ENCODE assay signal across 14 mouse cellular contexts in the genomic region with DNA sequence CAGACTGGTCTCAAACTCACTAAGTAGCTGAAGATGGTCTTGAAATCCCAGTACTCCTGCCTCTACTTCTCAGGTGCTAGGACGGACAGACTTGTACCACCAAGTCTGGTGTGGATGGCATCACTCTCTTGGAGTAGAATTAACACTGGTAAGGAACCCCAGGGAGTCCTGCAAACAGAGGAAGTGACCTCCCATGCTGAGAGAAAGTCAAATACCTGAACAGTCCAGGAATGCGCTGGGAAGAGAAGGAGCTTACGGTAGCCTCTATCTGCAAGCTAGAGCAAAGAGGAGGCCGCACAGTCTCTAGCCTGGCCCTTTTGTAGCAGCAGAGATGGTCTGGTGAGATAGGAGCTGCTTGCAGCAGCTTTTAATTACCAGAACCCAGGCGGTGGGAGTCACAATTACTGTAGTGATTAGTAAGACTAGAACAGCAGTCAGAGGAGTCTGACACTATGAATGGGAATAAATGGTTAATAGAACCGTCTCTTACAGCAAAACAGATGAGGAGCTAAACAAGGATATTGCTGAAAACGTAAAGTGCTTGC.
"Had no signal": no experiment of that assay in that cellular context is flagged by ENCODE, and none has a peak within 500 bp of the region (broad histone marks: within the 10 kb centered on the region; RNA-seq: fewer than 3 reads in every experiment).

No protein-coding gene starts in this region.

- H3K4me3 ChIP-seq: kidney, embryonic 15.5 days; left cerebral cortex, adult 2 months; limb, embryonic 15.5 days; liver, embryonic 12.5 days; lung, embryonic 15.5 days; midbrain, embryonic 13.5 days; myocyte; neural tube, embryonic 15.5 days had no signal

- H3K9me3 ChIP-seq: kidney, embryonic 15.5 days; limb, embryonic 15.5 days; liver, embryonic 12.5 days; lung, embryonic 15.5 days; midbrain, embryonic 13.5 days; neural tube, embryonic 15.5 days had no signal

- H3K36me3 ChIP-seq: kidney, embryonic 15.5 days; limb, embryonic 15.5 days; liver, embryonic 12.5 days; lung, embryonic 15.5 days; midbrain, embryonic 13.5 days; neural tube, embryonic 15.5 days had no signal

- H3K27ac ChIP-seq: kidney, embryonic 15.5 days; left cerebral cortex, adult 2 months; limb, embryonic 15.5 days; liver, embryonic 12.5 days; lung, embryonic 15.5 days; midbrain, embryonic 13.5 days; neural tube, embryonic 15.5 days; stomach, postnatal 0 days had no signal

- H3K9ac ChIP-seq: kidney, embryonic 15.5 days; limb, embryonic 15.5 days; liver, embryonic 12.5 days; lung, embryonic 15.5 days; midbrain, embryonic 13.5 days; neural tube, embryonic 15.5 days had no signal

- ATAC-seq: liver, embryonic 12.5 days; midbrain, embryonic 13.5 days had no signal

- DNase-seq: kidney, adult 2 months; kidney, postnatal 14 days; right cerebral cortex, adult 18-20 months; right cerebral cortex, postnatal 25 days; thymus, postnatal 14 days had no signal

- H3K27me3 ChIP-seq: kidney, embryonic 15.5 days; limb, embryonic 15.5 days; lung, embryonic 15.5 days; midbrain, embryonic 13.5 days; neural tube, embryonic 15.5 days had no signal

- H3K4me2 ChIP-seq: kidney, embryonic 15.5 days; limb, embryonic 15.5 days; liver, embryonic 12.5 days; lung, embryonic 15.5 days; midbrain, embryonic 13.5 days; neural tube, embryonic 15.5 days had no signal

- H3K4me1 ChIP-seq: lung, embryonic 15.5 days; neural tube, embryonic 15.5 days had no signal
